Mouse (Mus musculus) heart, postnatal 0 days (tissue): Measurements from ENCODE around the gene Prpf40b.

Experiments
- CTCF ChIP-seq: IDR thresholded peaks from 2 replicates; pipeline ENCODE4 v1.5.1; 2016; ENCODE audit warnings: antibody characterized with exemption, control low read depth, low read depth
- EP300 ChIP-seq: IDR thresholded peaks from 2 replicates; pipeline ENCODE4 v1.6.1; 2016; ENCODE audit warnings: antibody characterized with exemption, low read depth

GRCm38 (mm10) chr15:99309549-99309948 is 14.7 kb downstream of the Prpf40b start:
- no peak for TF ChIP-seq CTCF
- no peak for TF ChIP-seq EP300
